Mouse (Mus musculus) monocyte, adult 2 months (primary cell): ENCODE measurements around the gene Gm10961.

Experiments
- DNase-seq, 2 experiments: peaks; one replicate each; pipeline ENCODE4 v3.0.0; 2022; ENCODE audit warnings: low spot score in 2 of 2, low read depth in 1 of 2

Gm10961 gene

GRCm38 (mm10) chr3:107656151-107656550 lies 25.0 kb downstream of the Gm10961 start:
- DNase-seq, result no peak

GRCm38 (mm10) chr3:107656888-107657287 lies 25.8 kb downstream of the Gm10961 start:
- no peak for DNase-seq

- DNase-seq, result no peak
These were observed 27.9 kb downstream of the Gm10961 start for GRCm38 (mm10) chr3:107659000-107659399.

- DNase-seq, result no peak
These were observed 33.5 kb downstream of the Gm10961 start for GRCm38 (mm10) chr3:107664641-107665040.

GRCm38 (mm10) chr3:107667426-107667825 lies 36.3 kb downstream of the Gm10961 start:
- DNase-seq, result no peak

GRCm38 (mm10) chr3:107668786-107669185 lies 37.7 kb downstream of the Gm10961 start:
- no peak for DNase-seq

- no peak for DNase-seq
These were observed 39.4 kb downstream of the Gm10961 start for GRCm38 (mm10) chr3:107670500-107670899.

- no peak for DNase-seq
These were observed 40.4 kb downstream of the Gm10961 start for GRCm38 (mm10) chr3:107671509-107671908.

GRCm38 (mm10) chr3:107680790-107681576 lies 49.9 kb downstream of the Gm10961 start:
- DNase-seq, result no peak
